Mouse (Mus musculus): ENCODE results near the gene Tars.

DNA sequence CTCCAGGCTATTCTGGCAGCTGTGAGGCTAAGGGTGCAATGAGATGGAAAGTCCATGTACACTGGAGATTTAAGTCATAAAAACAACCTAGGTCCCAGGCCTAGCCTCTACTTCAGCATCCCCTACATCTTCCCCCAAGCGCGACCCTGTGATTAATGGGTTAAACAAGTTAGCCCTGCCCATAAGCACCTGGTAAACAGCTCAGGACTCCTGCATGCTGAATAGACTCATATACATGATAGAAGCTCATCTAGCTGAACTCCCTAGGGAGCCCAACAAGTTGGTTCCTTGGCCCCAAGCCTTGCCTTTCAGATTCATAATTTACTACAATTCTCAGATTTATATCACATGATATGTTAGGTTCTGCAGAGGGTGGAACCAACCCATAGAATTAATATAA is 42.0 kb downstream of the Tars start:
- TF ChIP-seq CTCF (IDR thresholded peaks at IDR 0.05; ENCODE audit: low read depth, low read length) = no peak
- TF ChIP-seq TAL1 (conservative IDR thresholded peaks at IDR 0.05; ENCODE audit: low read depth, low read length) = no peak
- no peak for TF ChIP-seq GATA2 (IDR thresholded peaks at IDR 0.05; ENCODE audit: borderline replicate concordance, low read depth, low read length)
